Mouse (Mus musculus): ENCODE results near the gene Olfr281.

GRCm38 (mm10) chr15:98497631-98498030 lies 45.2 kb downstream of the Olfr281 start:
- TF ChIP-seq CHD2 (IDR thresholded peaks at IDR 0.05; ENCODE audit: low read depth, low read length): no peak
- no peak for TF ChIP-seq HCFC1 (IDR thresholded peaks at IDR 0.05; ENCODE audit: borderline replicate concordance, insufficient read depth, low read length)
- TF ChIP-seq ZC3H11A (IDR thresholded peaks at IDR 0.05; ENCODE audit: borderline replicate concordance, low read depth, low read length): no peak

Measured in ES-E14 (cell line).